Mouse (Mus musculus): Measurements from ENCODE around the gene Mia.

Mia gene

GRCm38 (mm10) chr7:27159256-27159655 lies 21.7 kb downstream of the Mia start:
- peak; percentile 16 for DNase-seq

- peak; percentile 6 for DNase-seq
Measured at GRCm38 (mm10) chr7:27158171-27158570, 22.8 kb downstream of the Mia start.

- no peak for DNase-seq
Measured at GRCm38 (mm10) chr7:27156005-27156404, 25.0 kb downstream of the Mia start.

- no peak for DNase-seq
Measured at GRCm38 (mm10) chr7:27153205-27153764, 27.7 kb downstream of the Mia start, which contains the start of gene Cyp2t4. Gene Cyp2t4 (plus strand): TSS chr7:27153714.

GRCm38 (mm10) chr7:27136410-27136996 lies 44.5 kb downstream of the Mia start:
- no peak for DNase-seq

- DNase-seq = no peak
Measured at GRCm38 (mm10) chr7:27133757-27134156, 47.2 kb downstream of the Mia start.

- no peak for DNase-seq
Measured at GRCm38 (mm10) chr7:27133156-27133555, 47.8 kb downstream of the Mia start.

- peak; percentile 39 for DNase-seq
Measured at GRCm38 (mm10) chr7:27132588-27132987, 48.4 kb downstream of the Mia start.

GRCm38 (mm10) chr7:27131387-27131786 lies 49.6 kb downstream of the Mia start:
- DNase-seq = no peak

- DNase-seq = no peak
Measured at GRCm38 (mm10) chr7:27130521-27131370, 50.2 kb downstream of the Mia start.

GRCm38 (mm10) chr7:27129811-27130210 lies 51.1 kb downstream of the Mia start:
- DNase-seq = no peak

Data from cerebellum, adult 11 months (tissue).